Mouse (Mus musculus): Measurements from ENCODE around the gene Mrps36. TPM values are rescaled to one million over a fixed set of nuclear protein-coding genes. Genes with fewer than 3 reads are reported as not detected.

Mrps36 gene
- total RNA-seq, 2 experiments from 2014 or later: 65.3 to 65.6 TPM

Other genes with a start within 250 kb of the Mrps36 start
- 1 to 10 TPM; 9.5 to 9.6 TPM for gene Ocln, start 191.9 kb downstream of the Mrps36 start, total RNA-seq (2021)
- gene Marveld2, start 127.7 kb downstream of the Mrps36 start, total RNA-seq (2021): 1 to 10 TPM; 1.2 to 2.6 TPM
- gene Ak6, start 93.7 kb downstream of the Mrps36 start, total RNA-seq (2021): 100 to 1,000 TPM; 110 to 115 TPM
- 10 to 100 TPM; 13.0 to 13.3 TPM for gene Rad17, start 93.6 kb downstream of the Mrps36 start, total RNA-seq (2021)
- 10 to 100 TPM; 23.2 to 29.3 TPM for gene Taf9, start 93.1 kb downstream of the Mrps36 start, total RNA-seq (2021)
- under 1 TPM; 0.47 to 0.79 TPM for gene Ccdc125, start 74.9 kb downstream of the Mrps36 start, total RNA-seq (2021)
- 10 to 100 TPM; 33.6 to 37.3 TPM for gene Cdk7, start 13.7 kb downstream of the Mrps36 start, total RNA-seq (2021)
- gene Cenph, start 31.2 kb upstream of the Mrps36 start, total RNA-seq (2021): 1 to 10 TPM; 1.8 to 3.1 TPM
- gene Ccnb1, start 41.9 kb upstream of the Mrps36 start, total RNA-seq (2021): 1 to 10 TPM; 3.9 to 6.5 TPM
- gene Slc30a5, start 88.8 kb upstream of the Mrps36 start, total RNA-seq (2021): 10 to 100 TPM; 40.1 to 42.8 TPM

Data from left cerebral cortex, postnatal 10 days (tissue).